Mouse (Mus musculus) heart, postnatal 0 days (tissue): ENCODE measurements around the gene Pithd1. TPM values are rescaled to one million over a fixed set of nuclear protein-coding genes. Genes with fewer than 3 reads are reported as not detected.

ENCODE experiments used
- ATAC-seq: fragments of 200-750 bp; cut with Nextera tagmentation; 2 replicates; pipeline ENCODE4 v1.8.0; 2017; ENCODE audit warnings: low read depth, moderate number of reproducible peaks, moderate library complexity; ENCODE audit not compliant: insufficient read depth
- DNase-seq: peaks from one replicate; pipeline ENCODE4 v3.0.0-alpha.2; 2016; ENCODE audit warnings: low spot score
- H3K27ac ChIP-seq: fragments of 300-500 bp; sonication (generic); 2 replicates; pipeline ENCODE4 v1.5.1; 2014; ENCODE audit warnings: low read depth, mild to moderate bottlenecking
- H3K27me3 ChIP-seq: fragments of 300-500 bp; sonication (generic); 2 replicates; pipeline ENCODE4 v1.6.1; 2014; ENCODE audit warnings: low read length, mixed read lengths; ENCODE audit not compliant: control insufficient read depth, insufficient read depth
- H3K36me3 ChIP-seq: fragments of 300-500 bp; sonication (generic); replicated peaks from 2 replicates; pipeline ENCODE4 v1.6.1; 2014; ENCODE audit warnings: low read length, mixed read lengths; ENCODE audit not compliant: control insufficient read depth, insufficient read depth
- H3K4me1 ChIP-seq: fragments of 300-500 bp; sonication (generic); 2 replicates; pipeline ENCODE4 v1.6.1; 2014; ENCODE audit warnings: antibody characterized with exemption; ENCODE audit not compliant: control insufficient read depth, insufficient read depth
- H3K4me2 ChIP-seq: fragments of 300-500 bp; sonication (generic); 2 replicates; pipeline ENCODE4 v1.6.1; 2014; ENCODE audit warnings: low read depth, mild to moderate bottlenecking, low read length, moderate library complexity
- H3K4me3 ChIP-seq: fragments of 300-500 bp; sonication (generic); 2 replicates; pipeline ENCODE4 v1.5.1; 2014; ENCODE audit warnings: low read depth, low read length
- H3K9ac ChIP-seq: fragments of 300-500 bp; sonication (generic); replicated peaks from 2 replicates; pipeline ENCODE4 v1.6.1; 2014; ENCODE audit warnings: low read depth, low read length, mixed read lengths
- H3K9me3 ChIP-seq: fragments of 300-500 bp; sonication (generic); replicated peaks from 2 replicates; pipeline ENCODE4 v1.6.1; 2016; ENCODE audit warnings: low read length; ENCODE audit not compliant: control insufficient read depth
- CTCF ChIP-seq: IDR thresholded peaks from 2 replicates; pipeline ENCODE4 v1.5.1; 2016; ENCODE audit warnings: antibody characterized with exemption, control low read depth, low read depth
- EP300 ChIP-seq: IDR thresholded peaks from 2 replicates; pipeline ENCODE4 v1.6.1; 2016; ENCODE audit warnings: antibody characterized with exemption, low read depth
- WGBS: fragments of 180-500 bp; shearing (Covaris S2); extraction: QIAGEN DNeasy Blood & Tissue Kit; methylation state at CpG from one replicate; pipeline ENCODE4 v1.1.7; 2014; 5-methylcytosine and 5-hydroxymethylcytosine counted together
- polyA plus RNA-seq: library from polyadenylated mRNA; unstranded; fragments of >200 nt; fragmentation: Nextera tagmentation; extraction: Ambion mirVana; gene quantifications from 2 replicates; pipeline ENCODE4 v1.2.1, GENCODE M21; 2015
- total RNA-seq: library from RNA; depleted of rRNA; stranded (reverse); fragments of >200 nt; gene quantifications from 2 replicates; pipeline ENCODE4 v1.2.3, GENCODE M21; 2014; ENCODE audit warnings: low replicate concordance

Pithd1 gene
- total and polyA plus RNA-seq, 2 experiments from 2014 or later: 24.4 to 29.5 TPM

GRCm38 (mm10) chr4:135950365-135950764 is 36.7 kb downstream of the Pithd1 start:
- peaks cover 9% of the 10 kb centered on the region; the same call in 1 of the 2 replicates for H3K4me1 ChIP-seq
- 75% methylated on average over 6 of the region's 6 CpGs for WGBS
- peaks cover 35% of the 10 kb centered on the region for H3K36me3 ChIP-seq
- no peak for ATAC-seq
- TF ChIP-seq EP300 (no peak), CTCF (no peak)
- DNase-seq: no peak
- no peak overlapping the region for H3K4me3 ChIP-seq
- H3K9me3 ChIP-seq: no peaks in the 10 kb centered on the region
- no peak overlapping the region for H3K9ac ChIP-seq
- H3K27ac ChIP-seq: peak overlapping the region; percentile 50; the same call in 1 of the 2 replicates
- H3K27me3 ChIP-seq: no peaks in the 10 kb centered on the region
- no peak overlapping the region for H3K4me2 ChIP-seq

GRCm38 (mm10) chr4:135949911-135950310 is 37.2 kb downstream of the Pithd1 start:
- Histone ChIP-seq H3K36me3 (peaks cover 32% of the 10 kb centered on the region), H3K9ac (no peak overlapping the region), H3K27ac (peak overlapping the region; percentile 50; the same call in 1 of the 2 replicates), H3K27me3 (no peaks in the 10 kb centered on the region), H3K4me1 (peaks cover 9% of the 10 kb centered on the region; the same call in 1 of the 2 replicates), H3K9me3 (no peaks in the 10 kb centered on the region), H3K4me3 (no peak overlapping the region), H3K4me2 (no peak overlapping the region)
- peak; percentile 40 for ATAC-seq
- DNase-seq: no peak
- 33% methylated on average over 6 of the region's 6 CpGs for WGBS
- TF ChIP-seq CTCF (no peak), EP300 (no peak)

- no peak overlapping the region for H3K4me2 ChIP-seq
- H3K36me3 ChIP-seq: peaks cover 27% of the 10 kb centered on the region
- peaks cover 9% of the 10 kb centered on the region; the same call in 1 of the 2 replicates for H3K4me1 ChIP-seq
- H3K27me3 ChIP-seq: no peaks in the 10 kb centered on the region
- no peak for TF ChIP-seq EP300
- no peak for TF ChIP-seq CTCF
- no peaks in the 10 kb centered on the region for H3K9me3 ChIP-seq
- no peak for ATAC-seq
- H3K4me3 ChIP-seq: no peak overlapping the region
- no peak for DNase-seq
- peak overlapping the region; percentile 50; the same call in 1 of the 2 replicates for H3K27ac ChIP-seq
- no peak overlapping the region for H3K9ac ChIP-seq
- WGBS: 65% methylated on average over 10 of the region's 10 CpGs
Measured at GRCm38 (mm10) chr4:135949475-135949874, 37.6 kb downstream of the Pithd1 start.

GRCm38 (mm10) chr4:135948142-135948541 is 38.9 kb downstream of the Pithd1 start:
- H3K4me1 ChIP-seq: peaks cover 14% of the 10 kb centered on the region
- 90% methylated on average over 8 of the region's 8 CpGs for WGBS
- H3K9ac ChIP-seq: no peak overlapping the region
- ATAC-seq: no peak
- TF ChIP-seq CTCF (no peak), EP300 (no peak)
- no peaks in the 10 kb centered on the region for H3K27me3 ChIP-seq
- no peak overlapping the region for H3K27ac ChIP-seq
- H3K4me2 ChIP-seq: no peak overlapping the region
- H3K36me3 ChIP-seq: peaks cover 20% of the 10 kb centered on the region
- no peak for DNase-seq
- no peaks in the 10 kb centered on the region for H3K9me3 ChIP-seq
- H3K4me3 ChIP-seq: no peak overlapping the region

GRCm38 (mm10) chr4:135946659-135947301 is 40.3 kb downstream of the Pithd1 start:
- peaks cover 10% of the 10 kb centered on the region; the same call in 1 of the 2 replicates for H3K36me3 ChIP-seq
- H3K4me1 ChIP-seq: peaks cover 14% of the 10 kb centered on the region
- under 1% methylated on average over 28 of the region's 28 CpGs for WGBS
- DNase-seq (no peak), ATAC-seq (peak; percentile 13; the same call in 1 of the 2 replicates)
- H3K4me2 ChIP-seq: peak overlapping the region; percentile 85
- TF ChIP-seq CTCF (no peak), EP300 (no peak)
- peak overlapping the region; percentile 76 for H3K4me3 ChIP-seq
- peak overlapping the region; percentile 76 for H3K9ac ChIP-seq
- no peaks in the 10 kb centered on the region for H3K27me3 ChIP-seq
- H3K9me3 ChIP-seq: no peaks in the 10 kb centered on the region
- H3K27ac ChIP-seq: peak overlapping the region; percentile 81
